Mouse (Mus musculus) 3T3-L1 (cell line): Measurements from ENCODE around the gene Aqp2.

Experiments used
- DNase-seq: peaks from one replicate; pipeline ENCODE4 v3.0.0-alpha.2; 2015; ENCODE audit warnings: low read depth, low spot score

Aqp2 gene

DNA sequence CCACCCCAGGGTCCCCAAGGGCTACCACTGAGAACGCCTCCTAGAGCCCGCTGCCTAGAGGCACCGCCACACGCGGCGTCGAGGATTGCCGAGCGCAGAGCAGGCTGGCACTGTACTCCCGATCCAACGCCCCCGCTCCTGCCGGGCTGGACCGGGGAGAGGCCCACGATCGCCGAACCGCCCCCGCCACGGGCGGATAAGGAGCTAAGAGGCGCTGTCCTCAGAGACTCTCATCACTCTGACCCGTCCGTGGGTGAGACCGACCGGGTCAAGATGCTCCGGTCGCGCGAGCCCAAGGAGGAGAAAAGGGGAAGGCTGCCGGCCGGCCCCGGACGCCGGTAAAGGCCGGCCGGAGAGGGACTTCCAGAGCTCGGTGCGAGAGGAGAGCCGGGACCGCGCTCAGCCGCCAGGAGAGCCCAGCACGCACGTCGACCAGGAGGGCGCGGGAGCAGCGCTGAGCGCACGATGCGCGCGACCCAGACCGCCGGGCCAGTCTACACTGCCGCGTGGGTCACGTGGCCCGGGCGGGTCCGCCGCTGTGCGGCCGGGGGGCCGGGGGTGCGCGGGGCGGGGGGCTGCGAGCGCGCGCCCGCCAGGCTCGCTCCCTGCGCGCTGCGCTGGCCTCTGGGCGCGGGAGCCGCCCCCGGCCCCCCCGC is 11.7 kb downstream of the Aqp2 start, which contains the start of gene Aqp5:
Aqp5 (plus strand) TSS at position 354 of the 656 bp plus-strand sequence.
- DNase-seq: no peak

DNA sequence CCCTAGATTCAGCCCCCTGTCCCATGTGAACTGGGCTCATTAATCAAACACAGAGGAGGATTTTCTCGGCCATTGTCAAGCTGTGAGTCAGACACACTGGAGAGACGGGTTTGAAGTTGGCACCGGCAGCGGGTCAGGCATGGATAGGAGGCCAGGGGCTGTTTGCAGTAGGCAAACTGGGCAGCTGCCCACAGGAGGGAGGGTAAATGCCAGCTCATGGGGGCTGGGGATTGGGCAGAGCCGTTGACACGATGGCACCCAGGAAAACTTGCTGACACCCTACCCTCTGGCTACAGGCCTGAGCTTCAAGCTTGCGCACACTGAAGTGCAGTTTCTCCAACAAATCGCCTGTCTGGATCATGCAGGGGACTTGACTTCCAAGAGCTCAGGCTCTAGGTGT is 13.3 kb downstream of the Aqp2 start:
- peak; percentile 81 for DNase-seq

DNA sequence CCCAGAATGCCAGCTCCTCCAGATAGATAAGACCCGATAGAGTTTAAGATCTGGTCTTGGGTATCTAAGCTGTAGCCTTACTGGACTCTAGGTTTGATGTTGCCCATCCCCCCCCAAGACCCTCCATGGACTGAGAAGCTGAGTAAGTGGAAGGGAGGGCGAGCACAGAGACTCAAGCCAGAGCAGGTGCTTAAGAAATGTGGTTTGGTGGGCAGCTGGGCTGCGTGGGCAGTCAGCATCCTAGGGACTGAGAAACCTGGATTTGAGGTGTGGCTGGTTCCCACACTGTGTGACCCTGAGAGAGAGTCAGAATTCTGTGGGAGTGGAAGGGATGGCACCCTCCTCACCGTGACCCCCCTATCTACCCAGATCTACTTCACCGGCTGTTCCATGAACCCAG is 14.0 kb downstream of the Aqp2 start:
- DNase-seq: no peak

DNA sequence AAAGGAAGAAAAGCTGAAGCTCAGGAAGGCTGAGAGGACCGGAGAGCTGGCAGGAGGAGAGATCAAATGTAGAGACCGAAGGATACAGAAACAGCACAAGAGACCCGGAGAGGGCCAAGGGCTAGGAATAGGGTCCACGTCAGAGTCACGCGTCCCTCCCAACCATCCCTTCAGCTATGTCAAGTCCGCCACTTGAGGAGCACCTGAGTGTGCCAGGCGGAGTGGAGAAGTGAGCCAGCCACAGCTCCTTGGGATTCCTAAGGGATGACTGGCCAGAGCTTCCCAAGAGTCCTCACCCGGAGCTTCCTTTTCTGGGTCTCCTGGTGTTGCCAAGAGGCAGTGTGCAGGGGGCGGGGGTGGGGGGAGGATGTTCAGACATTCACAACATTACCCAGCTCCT is 16.1 kb downstream of the Aqp2 start:
- peak; percentile 66 for DNase-seq

DNA sequence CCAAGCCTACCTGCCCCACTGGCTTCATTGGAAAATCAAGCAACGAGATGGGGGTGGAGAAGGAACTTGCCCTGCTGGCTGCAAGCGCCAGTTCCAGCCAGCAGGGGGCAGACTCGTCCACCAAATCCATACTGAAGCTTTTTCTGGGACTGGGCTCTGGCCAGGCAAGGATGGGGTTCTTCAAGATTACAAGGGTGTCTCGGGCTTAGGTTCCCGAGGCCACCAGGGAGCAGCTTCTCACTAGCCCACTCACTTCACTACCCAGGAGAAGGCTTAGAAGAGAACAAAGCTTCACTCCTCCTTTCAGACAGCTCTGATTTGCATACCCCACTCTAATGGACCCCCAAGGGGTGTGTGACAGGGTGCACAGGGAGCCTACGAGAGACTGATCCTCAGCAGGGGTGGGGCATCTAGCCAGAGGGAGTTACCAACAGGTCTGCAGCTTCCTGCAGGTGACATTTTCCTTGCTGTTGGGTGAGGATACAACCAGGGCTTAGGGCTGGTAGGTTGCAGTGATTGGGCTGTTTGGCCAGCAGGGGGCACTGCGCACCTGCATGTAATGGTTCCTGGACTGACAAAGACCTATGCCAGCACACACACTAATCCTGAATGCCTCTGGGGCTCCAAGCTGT is 17.3 kb downstream of the Aqp2 start:
- DNase-seq: peak; percentile 97

DNA sequence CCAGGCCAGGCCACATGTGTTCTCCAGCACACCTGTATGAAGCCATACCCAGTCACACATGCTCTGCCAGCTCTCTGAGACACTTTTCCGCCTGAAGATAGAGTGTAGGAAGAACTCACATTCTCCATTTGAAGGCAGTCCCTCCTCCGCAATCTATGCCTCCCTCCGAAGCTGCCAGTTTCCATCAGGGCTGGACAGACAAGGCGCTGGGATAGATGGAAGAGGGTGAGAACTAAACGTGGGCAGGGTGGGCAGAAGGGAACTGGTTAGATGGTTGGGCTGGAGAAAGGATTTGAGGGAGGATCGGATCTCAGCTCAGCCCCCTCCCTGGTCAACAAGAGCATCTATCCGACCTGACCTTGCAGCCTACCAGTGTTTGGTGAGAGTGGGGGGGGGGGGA is 18.0 kb downstream of the Aqp2 start:
- DNase-seq: no peak

DNA sequence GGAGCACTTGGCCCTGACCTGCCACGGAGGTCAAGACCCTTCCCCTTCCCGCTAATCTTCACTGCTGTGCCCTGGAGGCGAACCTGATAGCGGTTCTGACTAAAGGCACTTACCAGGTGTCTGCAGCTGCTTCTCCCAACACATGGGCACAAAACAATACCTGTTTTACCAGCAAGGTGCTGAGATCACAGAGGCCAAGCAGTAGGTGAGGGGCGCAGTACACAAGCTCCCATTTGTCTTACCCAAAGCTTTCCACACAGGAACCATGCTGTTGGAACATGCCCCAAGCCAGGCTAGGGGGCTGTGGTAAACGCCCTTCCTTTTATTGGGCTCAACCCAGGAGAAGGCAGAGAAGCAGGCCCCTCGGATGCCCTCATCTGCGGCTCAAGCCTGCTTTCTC is 18.7 kb downstream of the Aqp2 start:
- DNase-seq: no peak

DNA sequence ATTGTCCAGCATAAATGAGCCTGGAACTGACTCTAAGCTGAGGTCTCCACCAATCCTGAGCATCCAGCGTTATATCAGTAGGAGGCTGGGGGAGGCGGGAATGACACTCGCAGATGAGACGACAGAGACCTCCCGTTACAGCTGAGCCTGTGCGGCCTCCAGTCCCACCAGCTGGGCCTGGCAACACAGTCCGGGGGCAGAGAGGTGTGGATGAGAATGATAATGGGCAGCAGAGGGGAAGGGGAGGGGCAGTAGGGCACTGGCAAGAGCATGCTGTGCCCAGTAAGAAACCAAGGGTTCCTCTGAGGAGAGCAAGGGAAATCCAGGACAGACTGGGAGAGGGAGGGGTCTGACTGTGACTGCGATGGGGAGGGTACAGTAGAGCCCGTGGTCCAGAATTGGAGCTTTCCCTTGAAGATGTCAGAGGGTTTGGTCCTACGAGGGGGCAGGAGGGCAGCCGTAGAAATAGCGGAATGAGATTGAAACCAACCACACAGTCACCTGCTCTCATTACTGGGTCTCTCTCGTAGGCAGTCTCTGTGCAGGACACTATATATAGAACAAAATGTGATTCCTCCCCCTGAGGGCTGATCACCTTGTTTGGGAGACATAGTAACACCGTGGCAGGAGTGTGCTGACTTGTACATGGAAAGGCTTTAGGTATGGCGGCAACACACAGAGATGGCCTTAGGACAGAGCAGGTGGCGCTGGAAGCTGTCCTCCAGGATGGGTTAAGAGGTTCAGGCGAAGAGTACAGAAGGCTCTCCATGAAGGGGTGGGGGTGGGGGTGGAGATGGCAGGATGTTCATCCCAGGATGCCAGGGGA is 20.6 kb downstream of the Aqp2 start:
- no peak for DNase-seq

DNA sequence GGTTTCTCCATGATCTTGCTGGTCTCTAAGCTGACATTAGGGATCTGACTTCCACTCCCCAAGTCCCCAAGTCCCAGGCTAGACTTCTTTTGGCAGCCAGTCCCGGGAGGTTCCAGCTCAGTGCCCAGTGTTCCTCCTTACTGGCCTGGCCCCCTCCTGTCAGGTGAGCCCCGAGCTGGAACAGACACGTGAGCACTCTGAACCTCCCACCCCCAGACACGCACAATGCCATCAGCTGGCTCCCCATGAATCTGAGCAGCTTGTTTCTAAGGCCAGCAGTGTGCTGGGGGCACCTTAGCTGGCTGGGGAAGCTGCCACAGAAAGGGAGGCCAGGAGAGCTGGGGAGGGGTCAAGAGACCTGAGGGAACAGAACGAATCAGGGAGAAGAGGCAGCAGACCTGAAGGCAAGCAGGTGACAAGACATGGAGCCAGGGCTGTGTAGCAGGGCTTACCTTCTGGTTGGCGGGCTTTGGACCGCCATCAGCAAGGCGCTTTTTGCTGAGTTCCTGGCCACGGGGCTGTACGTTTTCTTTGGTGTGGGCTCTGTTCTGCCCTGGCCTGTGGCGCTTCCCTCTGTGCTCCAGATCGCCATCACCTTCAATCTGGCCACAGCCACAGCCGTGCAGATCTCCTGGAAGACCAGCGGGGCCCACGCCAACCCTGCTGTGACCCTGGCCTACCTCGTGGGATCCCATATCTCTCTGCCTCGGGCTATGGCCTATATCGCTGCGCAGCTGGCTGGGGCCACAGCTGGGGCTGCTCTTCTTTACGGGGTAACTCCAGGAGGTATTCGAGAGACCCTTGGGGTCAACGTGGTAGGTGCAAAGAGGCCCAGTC is 22.3 kb downstream of the Aqp2 start, which contains the start of gene Aqp6:
Aqp6 (plus strand) TSS at position 415 of the 837 bp plus-strand sequence.
- no peak for DNase-seq

DNA sequence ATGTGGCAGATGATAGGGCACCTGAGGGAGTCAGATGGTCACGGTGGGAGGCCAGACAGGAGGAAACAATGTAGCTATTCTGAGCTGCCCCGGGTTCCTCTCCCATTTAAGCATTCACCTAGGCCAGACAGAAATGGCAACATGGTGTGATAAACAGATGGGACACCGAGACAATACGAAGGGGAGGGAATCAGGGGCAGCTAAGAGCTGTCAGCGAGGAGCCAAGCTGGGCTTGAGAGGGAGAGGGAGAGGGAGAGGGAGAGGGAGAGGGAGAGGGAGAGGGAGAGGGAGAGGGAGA is 22.9 kb downstream of the Aqp2 start:
- no peak for DNase-seq

DNA sequence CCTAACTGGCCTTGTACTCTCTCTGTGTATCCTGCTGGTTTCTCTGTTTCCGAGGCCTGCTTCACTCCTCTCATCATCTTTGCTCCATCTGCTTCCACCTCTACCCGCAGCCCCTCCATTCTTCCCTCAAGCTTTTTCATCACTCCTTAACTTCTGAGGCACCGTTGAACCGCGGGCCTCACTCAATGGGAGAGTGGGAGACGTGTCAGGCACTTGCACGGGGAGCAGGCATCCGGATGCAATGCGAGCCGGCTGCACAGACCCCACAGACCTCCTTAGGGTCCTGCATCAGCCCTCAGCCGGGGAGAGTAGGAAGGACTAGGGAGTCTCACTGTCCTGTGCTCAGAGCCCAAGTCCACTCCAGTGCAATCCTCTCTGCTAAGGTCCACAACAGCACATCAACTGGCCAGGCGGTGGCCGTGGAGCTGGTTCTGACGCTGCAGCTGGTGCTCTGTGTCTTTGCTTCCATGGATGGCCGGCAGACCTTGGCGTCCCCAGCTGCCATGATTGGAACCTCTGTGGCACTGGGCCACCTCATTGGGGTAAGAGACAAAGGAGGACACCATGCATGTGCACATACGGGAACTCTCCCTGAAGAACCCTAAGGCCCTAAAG is 23.5 kb downstream of the Aqp2 start:
- DNase-seq: no peak

DNA sequence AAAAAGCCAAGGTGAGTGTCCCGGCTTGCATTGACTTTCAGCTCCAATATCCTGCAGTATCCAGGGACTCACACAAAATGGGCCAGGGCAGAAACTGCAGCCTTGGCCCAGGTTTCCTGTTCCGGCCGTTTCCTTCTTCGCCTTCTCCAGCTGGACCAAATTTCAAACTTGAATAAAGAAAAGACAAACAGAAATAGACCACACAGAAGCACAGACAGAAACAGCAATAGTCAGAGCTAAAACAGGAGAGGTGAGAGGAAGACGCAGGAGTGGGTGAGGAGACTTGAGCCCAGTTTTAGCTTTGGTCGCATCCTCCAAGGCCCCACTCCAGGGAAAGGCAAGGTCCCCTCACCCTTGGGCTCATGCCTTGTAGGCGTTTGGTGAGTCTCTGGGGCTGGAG is 24.4 kb downstream of the Aqp2 start:
- no peak for DNase-seq

DNA sequence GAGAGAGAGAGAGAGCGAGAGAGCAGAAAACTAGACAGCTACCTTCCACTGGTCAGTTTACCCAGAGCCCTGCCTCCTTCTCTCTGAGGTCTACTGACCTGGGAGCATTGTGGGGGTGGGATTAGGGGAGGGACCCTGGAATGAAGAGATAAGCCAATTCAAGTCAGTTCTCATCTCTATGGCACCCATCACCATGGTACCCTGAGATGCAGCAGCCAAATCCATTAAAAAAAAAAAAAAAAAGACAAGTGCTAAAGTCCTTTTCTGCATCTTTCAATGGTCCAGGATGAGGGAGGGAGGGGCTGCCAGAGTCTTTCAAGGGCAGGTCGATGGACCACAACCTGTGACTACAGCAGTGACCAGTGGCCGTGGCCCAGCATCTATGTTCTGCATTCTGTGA is 26.7 kb downstream of the Aqp2 start:
- no peak for DNase-seq

DNA sequence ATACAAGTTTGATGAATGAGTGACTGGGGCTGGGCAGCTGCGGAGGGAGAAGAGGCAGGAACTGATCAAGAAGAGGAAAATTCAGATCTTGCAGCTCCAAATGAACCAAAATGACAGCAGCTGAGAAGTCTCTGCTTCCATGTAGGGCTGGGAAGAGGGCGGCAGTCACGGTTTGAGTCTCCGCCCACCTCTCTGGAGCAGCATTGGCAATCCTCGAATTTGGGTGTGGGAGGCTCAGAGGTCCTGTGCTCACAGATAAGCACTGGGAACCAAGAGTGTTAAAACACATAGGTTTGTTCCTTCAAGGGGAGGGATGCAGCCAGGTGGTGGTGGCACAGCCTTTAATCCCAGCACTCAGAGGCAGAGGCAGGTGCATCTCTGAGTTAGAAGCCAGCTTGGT is 27.7 kb downstream of the Aqp2 start:
- DNase-seq: no peak

DNA sequence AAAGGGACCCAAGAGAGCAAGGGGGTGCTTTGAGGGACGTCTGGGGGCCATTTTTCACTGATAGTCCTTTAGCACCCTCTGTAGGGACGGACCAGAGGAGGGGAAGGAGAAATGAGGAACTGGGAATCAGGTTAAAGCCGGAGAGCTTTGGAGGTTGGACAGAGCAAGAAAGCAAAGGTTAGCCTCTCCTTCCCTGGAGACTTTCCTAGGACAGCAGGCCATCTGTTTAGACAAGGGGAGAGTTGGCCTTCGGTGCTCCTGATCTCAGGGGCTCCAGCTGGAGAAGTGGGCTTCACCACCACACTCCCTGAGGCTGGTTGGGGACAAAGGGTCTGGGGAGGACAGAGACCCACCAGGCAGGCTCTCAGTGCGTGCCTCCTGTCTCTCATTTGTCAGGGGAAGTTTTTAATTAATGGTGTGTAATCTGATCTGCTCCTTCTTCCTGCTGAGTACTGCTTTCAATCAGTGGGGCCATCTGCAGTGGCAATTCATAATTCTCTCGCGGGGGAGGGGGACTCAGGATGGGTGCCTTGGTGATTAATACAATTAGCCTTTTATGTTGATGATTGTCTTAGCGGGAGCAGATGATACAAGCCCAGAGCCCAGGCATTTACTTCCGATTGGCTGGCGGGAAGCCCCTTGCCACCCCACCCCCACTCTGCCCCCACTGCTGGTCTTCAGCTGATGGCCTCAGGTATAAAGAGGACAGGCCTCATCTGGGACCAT is 28.7 kb downstream of the Aqp2 start:
- DNase-seq: no peak

DNA sequence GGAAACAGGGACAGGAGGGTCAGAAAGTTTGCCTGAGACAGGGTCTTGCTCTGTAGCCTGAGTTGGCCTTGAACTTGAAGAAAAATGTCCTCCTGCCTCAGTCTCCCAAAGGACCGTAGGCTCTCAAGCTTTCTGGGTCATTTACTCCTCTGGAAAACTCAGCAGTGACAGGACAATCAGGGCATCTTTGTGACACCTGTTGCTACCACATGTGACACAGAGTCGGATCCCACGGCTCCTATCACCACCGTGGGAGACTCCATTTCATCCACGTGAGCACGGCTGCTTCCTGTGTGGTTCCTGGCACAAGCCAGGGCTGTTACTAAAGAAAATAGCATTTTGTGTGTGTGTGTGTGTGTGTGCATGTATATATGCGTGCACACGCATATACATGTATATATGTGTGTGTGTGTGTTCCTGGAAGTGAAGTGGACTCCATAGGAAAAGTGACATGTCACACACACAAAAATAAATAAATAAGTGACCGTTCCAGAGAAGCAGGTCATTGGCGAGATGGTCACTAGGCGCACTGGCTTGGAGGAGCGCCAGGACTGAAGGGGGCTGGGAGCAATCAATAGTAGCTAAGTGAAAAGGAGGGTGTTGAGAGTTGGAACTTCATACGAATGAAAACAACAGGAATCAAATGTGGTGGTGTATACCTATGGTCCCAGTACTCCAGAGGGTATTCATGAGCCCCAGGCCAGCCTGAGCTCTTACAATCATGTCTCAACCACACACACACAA is 29.7 kb downstream of the Aqp2 start:
- DNase-seq: no peak

DNA sequence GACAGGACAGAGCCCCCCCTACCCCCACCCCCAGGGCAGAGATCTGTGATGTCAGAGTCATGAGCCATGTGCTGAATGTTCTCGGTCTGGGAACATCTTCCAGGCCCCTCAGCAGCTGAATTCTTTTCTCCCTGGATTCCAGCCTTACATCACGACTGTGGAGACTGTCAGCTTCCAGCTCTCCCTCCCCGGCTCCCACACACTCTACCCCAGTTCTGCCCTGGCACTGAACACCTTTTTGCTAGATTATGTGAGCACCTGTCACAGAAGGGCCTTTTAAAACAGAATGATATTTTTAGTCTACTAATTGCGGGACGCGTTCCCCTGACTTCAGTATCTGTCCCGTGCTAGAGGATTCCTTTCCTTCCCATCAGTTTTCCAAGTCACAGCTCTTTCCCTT is 32.7 kb downstream of the Aqp2 start:
- DNase-seq: no peak

DNA sequence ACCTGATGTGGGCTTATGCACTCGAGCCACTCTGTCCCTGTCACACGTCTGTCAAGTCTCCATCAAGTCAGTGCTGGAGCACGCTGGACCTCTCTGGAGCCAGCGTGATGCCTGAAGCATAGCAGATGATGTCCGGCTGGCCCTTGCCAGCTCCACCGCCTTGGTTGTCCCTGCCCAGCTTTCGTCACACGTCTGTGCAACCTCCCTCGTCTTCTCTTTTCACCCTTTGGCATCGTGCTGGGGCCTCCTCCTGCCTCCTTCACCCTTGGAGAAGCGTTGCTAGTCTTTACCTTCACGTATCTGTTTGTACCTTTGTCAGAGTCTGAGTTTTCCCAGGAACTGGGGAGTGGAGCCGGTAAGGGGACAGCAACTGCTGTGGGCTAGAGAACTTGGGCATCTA is 35.4 kb downstream of the Aqp2 start:
- no peak for DNase-seq

DNA sequence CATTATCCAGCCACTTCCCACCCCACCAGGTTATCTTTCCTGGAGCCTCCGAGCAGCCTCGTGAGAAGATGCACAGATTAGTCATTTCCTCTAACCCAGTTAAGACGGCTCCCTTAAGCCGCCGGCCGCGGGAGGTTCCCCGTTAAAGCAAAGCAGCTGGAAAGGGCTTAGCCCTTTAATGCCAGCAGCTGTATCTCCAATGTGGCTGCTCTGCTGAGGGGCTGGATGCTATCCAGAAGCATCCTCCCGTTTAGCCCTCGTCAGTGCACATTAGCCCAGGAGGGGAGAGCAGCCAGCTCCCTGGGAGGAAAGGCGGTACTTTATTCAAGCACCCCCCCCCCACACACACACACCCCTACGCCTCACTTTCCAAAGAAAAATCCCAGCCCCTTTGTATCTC is 35.9 kb downstream of the Aqp2 start:
- peak; percentile 85 for DNase-seq

DNA sequence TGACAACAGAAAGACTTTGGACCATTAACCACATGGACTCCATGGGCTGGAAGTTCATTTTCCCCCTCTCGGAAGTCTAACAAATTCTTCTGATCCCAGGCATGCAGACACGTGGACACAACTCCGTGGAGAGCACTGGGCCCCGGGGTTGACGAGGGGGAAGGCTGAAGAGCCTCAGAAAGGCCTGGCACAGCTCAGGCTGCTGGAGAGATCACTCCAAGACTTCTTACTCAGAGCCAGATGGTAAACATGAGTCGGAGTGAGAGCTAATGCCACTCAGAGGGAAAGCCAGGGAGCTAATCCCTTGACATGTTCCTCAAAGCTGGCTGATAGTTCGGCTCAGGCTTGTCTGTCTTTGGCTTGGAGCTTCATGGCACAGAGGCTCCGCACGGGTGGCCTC is 36.4 kb downstream of the Aqp2 start:
- DNase-seq: peak; percentile 84
